Mouse (Mus musculus): ENCODE data around the gene Gm10382. TPM values are rescaled to one million over a fixed set of nuclear protein-coding genes. Genes with fewer than 3 reads are reported as not detected.
"Not testable (repeated sequence)": the region's sequence is repeated elsewhere in the genome, so short reads cannot be mapped to it uniquely, and the experiment has no call there.

Gene Gm10382
- polyA plus RNA-seq, 1 experiment from 2014 or later: 0.67 TPM

GRCm38 (mm10) chr5:125409348-125410090 is 20.4 kb downstream of the Gm10382 start:
- H3K9me3 ChIP-seq: no peaks in the 10 kb centered on the region
- H3K9ac ChIP-seq: no peak overlapping the region
- H3K36me3 ChIP-seq: 0 out of 2 replicates have a peak, but pooled peaks cover 6% of the 10 kb centered on the region
- H3K4me3 ChIP-seq (replicated peaks): peak overlapping the region; percentile 39
- no peaks in the 10 kb centered on the region for H3K27me3 ChIP-seq (replicated peaks)
- H3K27ac ChIP-seq: 0 out of 2 replicates have a peak overlapping the region, but pooled peaks have one; percentile 16
- peaks cover 14% of the 10 kb centered on the region for H3K4me1 ChIP-seq
- H3K4me2 ChIP-seq: peak overlapping the region; percentile 50
- ATAC-seq (ENCODE audit: insufficient read depth, low FRiP score, low read depth): no peak
- WGBS: 10% methylated on average over 20 of the region's 20 CpGs

- WGBS: 69% methylated on average over 5 of the region's 5 CpGs
- no peaks in the 10 kb centered on the region for H3K27me3 ChIP-seq (replicated peaks)
- H3K4me2 ChIP-seq: no peak overlapping the region
- H3K36me3 ChIP-seq: peaks cover 28% of the 10 kb centered on the region
- no peak overlapping the region for H3K27ac ChIP-seq
- no peak overlapping the region for H3K9ac ChIP-seq
- H3K9me3 ChIP-seq: no peaks in the 10 kb centered on the region
- ATAC-seq (ENCODE audit: insufficient read depth, low FRiP score, low read depth): no peak
- H3K4me1 ChIP-seq: peaks cover 13% of the 10 kb centered on the region
- no peak overlapping the region for H3K4me3 ChIP-seq (replicated peaks)
Observed at GRCm38 (mm10) chr5:125411972-125412530, 22.9 kb downstream of the Gm10382 start.

DNA sequence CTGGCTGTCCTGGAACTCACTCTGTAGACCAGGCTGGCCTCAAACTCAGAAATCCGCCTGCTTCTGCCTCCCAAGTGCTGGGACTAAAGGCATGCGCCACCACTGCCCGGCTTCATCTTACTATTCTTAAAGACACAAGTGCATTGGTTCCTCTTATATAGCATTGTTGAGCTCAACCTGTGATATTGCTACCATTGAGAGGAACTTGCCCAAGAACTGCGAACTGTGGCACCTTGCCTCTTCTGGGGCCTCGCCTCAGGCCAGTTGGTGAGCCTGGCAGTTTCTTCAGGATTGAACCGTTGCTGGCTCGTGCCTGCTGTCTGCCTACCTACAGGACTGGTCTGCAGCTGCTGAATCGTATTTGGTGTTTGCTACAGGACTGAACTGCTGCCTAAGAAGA is 23.4 kb downstream of the Gm10382 start:
- not testable (repeated sequence) for H3K4me3 ChIP-seq (replicated peaks); H3K27ac ChIP-seq; H3K4me1 ChIP-seq; ATAC-seq (ENCODE audit: insufficient read depth, low FRiP score, low read depth); H3K9ac ChIP-seq; H3K4me2 ChIP-seq; H3K27me3 ChIP-seq (replicated peaks); H3K9me3 ChIP-seq
- WGBS: 83% methylated on average over 8 of the region's 8 CpGs
- peaks cover 32% of the 10 kb centered on the region for H3K36me3 ChIP-seq

- Histone ChIP-seq H3K4me1 (peaks cover 8% of the 10 kb centered on the region; the same call in 1 of the 2 replicates), H3K4me3 (replicated peaks) (no peak overlapping the region), H3K9me3 (no peaks in the 10 kb centered on the region), H3K9ac (no peak overlapping the region), H3K27ac (no peak overlapping the region), H3K36me3 (peaks cover 35% of the 10 kb centered on the region), H3K4me2 (no peak overlapping the region), H3K27me3 (replicated peaks) (no peaks in the 10 kb centered on the region)
- no peak for ATAC-seq (ENCODE audit: insufficient read depth, low FRiP score, low read depth)
- 85% methylated on average over 4 of the region's 4 CpGs for WGBS
Observed at GRCm38 (mm10) chr5:125413763-125414162, 24.6 kb downstream of the Gm10382 start.

DNA sequence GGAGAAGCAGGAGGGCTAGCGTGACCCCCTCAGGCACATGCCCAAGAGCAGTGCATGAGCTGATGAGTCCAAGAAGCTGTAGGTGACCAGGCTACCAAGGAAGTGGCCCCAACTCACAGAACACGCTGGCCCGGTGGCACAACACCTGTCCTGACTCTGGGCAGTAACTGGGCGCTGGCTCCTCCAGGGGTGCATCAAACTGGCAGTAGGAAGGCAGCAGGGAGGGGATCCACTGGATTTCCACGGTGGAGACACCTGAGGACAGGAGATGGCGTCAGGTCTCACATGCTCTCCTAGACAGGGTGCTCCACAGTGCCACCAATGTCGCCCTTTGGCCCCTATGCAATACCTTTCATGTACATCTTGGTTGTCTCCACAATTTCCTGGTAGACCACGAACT is 27.1 kb downstream of the Gm10382 start:
- H3K9ac ChIP-seq: no peak overlapping the region

GRCm38 (mm10) chr5:125418636-125419035 is 29.5 kb downstream of the Gm10382 start:
- no peak overlapping the region for H3K27ac ChIP-seq
- no peaks in the 10 kb centered on the region for H3K9me3 ChIP-seq
- no peak overlapping the region for H3K4me2 ChIP-seq
- H3K36me3 ChIP-seq: peaks cover 65% of the 10 kb centered on the region
- WGBS: 92% methylated on average over 12 of the region's 12 CpGs
- H3K4me3 ChIP-seq (replicated peaks): no peak overlapping the region
- no peaks in the 10 kb centered on the region for H3K4me1 ChIP-seq
- no peak overlapping the region for H3K9ac ChIP-seq
- no peaks in the 10 kb centered on the region for H3K27me3 ChIP-seq (replicated peaks)
- no peak for ATAC-seq (ENCODE audit: insufficient read depth, low FRiP score, low read depth)

More for the DNA sequence above, 27.1 kb downstream of the Gm10382 start:
- H3K27me3 ChIP-seq (replicated peaks): no peaks in the 10 kb centered on the region
- ATAC-seq (ENCODE audit: insufficient read depth, low FRiP score, low read depth): no peak
- no peak overlapping the region for H3K4me3 ChIP-seq (replicated peaks)
- H3K36me3 ChIP-seq: peaks cover 54% of the 10 kb centered on the region
- no peaks in the 10 kb centered on the region for H3K9me3 ChIP-seq
- 94% methylated on average over 8 of the region's 8 CpGs for WGBS
- H3K4me2 ChIP-seq: no peak overlapping the region
- no peak overlapping the region for H3K27ac ChIP-seq
- H3K4me1 ChIP-seq: no peaks in the 10 kb centered on the region

- 72% methylated on average over 11 of the region's 11 CpGs for WGBS
Observed at GRCm38 (mm10) chr5:125419124-125419523, 30.0 kb downstream of the Gm10382 start.

DNA sequence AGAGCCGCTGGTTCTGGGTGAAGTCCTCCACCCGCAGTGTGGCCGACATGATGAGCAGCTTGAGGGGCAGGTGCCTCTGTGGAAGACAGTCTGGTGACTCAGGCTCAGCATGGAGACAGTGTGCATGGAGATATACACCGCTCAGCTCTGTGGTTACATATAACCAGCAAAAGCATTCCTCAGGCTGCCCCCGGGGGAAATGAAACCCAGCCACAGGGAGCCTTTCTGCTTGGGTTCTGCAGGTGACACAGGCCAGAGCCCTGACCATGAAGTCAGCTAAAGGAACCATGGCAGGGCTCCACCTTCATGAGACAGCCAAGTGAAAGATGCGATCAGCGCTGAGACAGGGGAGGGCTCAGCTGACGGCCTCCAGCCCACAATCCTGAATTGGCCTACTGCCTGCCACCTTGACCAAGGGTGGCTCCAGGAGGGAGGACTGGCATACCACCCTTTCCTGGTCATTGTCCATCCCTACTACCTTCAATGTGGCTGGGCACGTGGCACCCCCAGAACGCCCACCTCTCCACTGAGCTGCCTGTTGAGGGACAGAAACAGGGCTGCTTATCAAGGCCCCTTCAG is 36.7 kb downstream of the Gm10382 start:
- no peaks in the 10 kb centered on the region for H3K9me3 ChIP-seq
- H3K27me3 ChIP-seq (replicated peaks): no peaks in the 10 kb centered on the region
- H3K27ac ChIP-seq: no peak overlapping the region
- H3K4me1 ChIP-seq: no peaks in the 10 kb centered on the region
- WGBS: 94% methylated on average over 10 of the region's 10 CpGs
- H3K36me3 ChIP-seq: peaks cover 74% of the 10 kb centered on the region
- no peak overlapping the region for H3K9ac ChIP-seq
- no peak for ATAC-seq (ENCODE audit: insufficient read depth, low FRiP score, low read depth)
- no peak overlapping the region for H3K4me3 ChIP-seq (replicated peaks)
- H3K4me2 ChIP-seq: no peak overlapping the region

More at GRCm38 (mm10) chr5:125419124-125419523, 30.0 kb downstream of the Gm10382 start:
- ATAC-seq (ENCODE audit: insufficient read depth, low FRiP score, low read depth): no peak
- no peak overlapping the region for H3K27ac ChIP-seq
- H3K36me3 ChIP-seq: peaks cover 65% of the 10 kb centered on the region
- H3K9ac ChIP-seq: no peak overlapping the region
- H3K4me3 ChIP-seq (replicated peaks): no peak overlapping the region
- no peaks in the 10 kb centered on the region for H3K9me3 ChIP-seq
- no peaks in the 10 kb centered on the region for H3K27me3 ChIP-seq (replicated peaks)
- H3K4me1 ChIP-seq: no peaks in the 10 kb centered on the region
- no peak overlapping the region for H3K4me2 ChIP-seq

DNA sequence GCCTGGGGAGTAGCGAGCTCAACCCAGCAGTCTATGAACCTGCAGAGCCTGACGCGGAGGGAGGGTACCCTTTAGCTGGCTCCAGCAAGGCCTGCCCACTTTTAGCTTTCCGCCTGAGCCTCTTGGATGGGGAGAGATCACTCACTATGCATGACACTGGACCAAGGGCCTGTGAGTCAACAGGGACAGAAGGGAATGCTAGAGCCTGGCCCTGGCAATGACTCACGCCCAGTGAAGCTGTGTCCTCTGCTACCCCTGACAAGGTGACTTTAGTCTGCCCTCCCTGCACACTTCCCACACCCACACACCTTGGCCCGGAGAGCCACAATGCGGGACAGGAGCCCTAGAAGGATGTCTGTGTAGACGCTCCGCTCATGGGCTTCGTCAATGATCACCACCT is 37.2 kb downstream of the Gm10382 start:
- H3K9me3 ChIP-seq: no peaks in the 10 kb centered on the region
- ATAC-seq (ENCODE audit: insufficient read depth, low FRiP score, low read depth): no peak
- H3K27me3 ChIP-seq (replicated peaks): no peaks in the 10 kb centered on the region
- peaks cover 72% of the 10 kb centered on the region for H3K36me3 ChIP-seq
- H3K4me2 ChIP-seq: no peak overlapping the region
- no peak overlapping the region for H3K9ac ChIP-seq
- H3K4me1 ChIP-seq: no peaks in the 10 kb centered on the region
- no peak overlapping the region for H3K27ac ChIP-seq
- H3K4me3 ChIP-seq (replicated peaks): no peak overlapping the region
- WGBS: 96% methylated on average over 10 of the region's 10 CpGs

DNA sequence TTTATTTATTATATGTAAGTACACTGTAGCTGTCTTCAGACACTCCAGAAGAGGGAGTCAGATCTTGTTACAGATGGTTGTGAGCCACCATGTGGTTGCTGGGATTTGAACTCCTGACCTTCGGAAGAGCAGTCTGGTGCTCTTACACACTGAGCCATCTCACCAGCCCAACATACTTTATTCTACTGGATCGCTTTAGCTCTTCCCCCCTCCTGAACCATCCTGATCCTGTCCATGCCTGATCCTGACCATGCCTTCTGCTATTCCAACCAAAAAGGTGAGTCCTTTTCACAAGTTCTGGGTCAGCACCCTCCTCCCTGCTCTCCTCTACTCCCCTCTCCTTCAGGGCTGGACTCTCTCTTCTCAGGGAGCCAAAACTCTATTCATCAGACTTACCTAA is 43.2 kb downstream of the Gm10382 start:
- not testable (repeated sequence) for H3K9me3 ChIP-seq; H3K9ac ChIP-seq; ATAC-seq (ENCODE audit: insufficient read depth, low FRiP score, low read depth); H3K4me2 ChIP-seq; H3K27me3 ChIP-seq (replicated peaks); H3K4me3 ChIP-seq (replicated peaks); H3K27ac ChIP-seq
- peaks cover 10% of the 10 kb centered on the region for H3K4me1 ChIP-seq
- WGBS: 96% methylated on average over 2 of the region's 2 CpGs
- peaks cover 31% of the 10 kb centered on the region for H3K36me3 ChIP-seq

- Histone ChIP-seq H3K9ac (peak within 1 kb of the TSS; percentile 63), H3K4me3 (replicated peaks) (peak within 1 kb of the TSS; percentile 81), H3K4me2 (peak within 1 kb of the TSS; percentile 88), H3K4me1 (peaks cover 10% of the 10 kb centered on the region), H3K27ac (peak within 1 kb of the TSS; percentile 12; the same call in 1 of the 2 replicates), H3K27me3 (replicated peaks) (no peaks in the 10 kb centered on the region), H3K9me3 (no peaks in the 10 kb centered on the region), H3K36me3 (peaks cover 20% of the 10 kb centered on the region)
- WGBS: under 1% methylated on average over 46 of the region's 46 CpGs
- ATAC-seq (ENCODE audit: insufficient read depth, low FRiP score, low read depth): peak; percentile 98
Observed at GRCm38 (mm10) chr5:125433793-125434337, 44.7 kb downstream of the Gm10382 start, which contains the start of gene Dhx37. Gene Dhx37, minus strand, starts transcription at chr5:125434121.

GRCm38 (mm10) chr5:125434347-125434746 is 45.2 kb downstream of the Gm10382 start:
- WGBS: 58% methylated on average over 15 of the region's 15 CpGs
- ATAC-seq (ENCODE audit: insufficient read depth, low FRiP score, low read depth); H3K9me3 ChIP-seq; H3K27me3 ChIP-seq (replicated peaks); H3K9ac ChIP-seq: not testable (repeated sequence)
- H3K36me3 ChIP-seq: peaks cover 15% of the 10 kb centered on the region
- H3K4me1 ChIP-seq: peaks cover 10% of the 10 kb centered on the region
- peak overlapping the region; percentile 88 for H3K4me2 ChIP-seq
- peak overlapping the region; percentile 81 for H3K4me3 ChIP-seq (replicated peaks)
- 0 out of 2 replicates have a peak overlapping the region, but pooled peaks have one; percentile 12 for H3K27ac ChIP-seq
